Mouse (Mus musculus) megakaryocyte progenitor cell, adult 5-6 weeks (primary cell): ENCODE measurements around the gene Krt13. TPM values are rescaled to one million over a fixed set of nuclear protein-coding genes. Genes with fewer than 3 reads are reported as not detected.

ENCODE experiments used
- ATAC-seq: replicated peaks from 2 replicates; pipeline ENCODE4 v1.8.0; 2016; ENCODE audit warnings: mild to moderate bottlenecking, moderate TSS enrichment, inconsistent platforms; ENCODE audit not compliant: poor library complexity
- total RNA-seq, 2 experiments: library from RNA; stranded (forward) in 1 of 2; stranded (reverse) in 1 of 2; fragments of 157-497, 149-512 nt in 1 of 2; fragments of 200-1000 nt in 1 of 2; gene quantifications; 2 replicates each; pipeline versions ENCODE4 v1.2.3 to v1.2.4; 2015 to 2017

The Krt13 gene
- total RNA-seq (2015): not detected in 2 replicates
- not detected in 2 replicates for total RNA-seq (2017)

DNA sequence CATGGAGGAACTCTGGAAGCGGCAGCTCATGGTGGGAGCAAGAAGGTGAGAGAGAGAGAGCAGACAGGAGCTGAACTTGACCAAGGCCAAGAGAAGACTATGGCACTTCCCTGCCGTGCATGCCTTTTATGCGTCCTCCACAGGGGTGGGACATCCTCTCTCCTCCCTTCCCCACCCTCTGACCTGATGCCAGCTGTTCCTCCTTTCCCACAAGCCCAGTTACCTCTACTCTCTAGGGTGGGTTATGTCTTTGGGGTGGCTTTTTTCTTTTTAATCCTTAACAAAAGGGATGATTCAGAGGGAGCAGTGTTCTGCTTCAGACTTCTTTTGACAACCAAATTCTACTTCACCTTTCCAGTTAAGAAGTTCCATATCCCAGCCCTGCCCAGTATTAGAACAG, at the start of gene Krt13:
Gene Krt13, minus strand, starts transcription at position 101 of the 400 bp plus-strand sequence.
- ATAC-seq: no peak

DNA sequence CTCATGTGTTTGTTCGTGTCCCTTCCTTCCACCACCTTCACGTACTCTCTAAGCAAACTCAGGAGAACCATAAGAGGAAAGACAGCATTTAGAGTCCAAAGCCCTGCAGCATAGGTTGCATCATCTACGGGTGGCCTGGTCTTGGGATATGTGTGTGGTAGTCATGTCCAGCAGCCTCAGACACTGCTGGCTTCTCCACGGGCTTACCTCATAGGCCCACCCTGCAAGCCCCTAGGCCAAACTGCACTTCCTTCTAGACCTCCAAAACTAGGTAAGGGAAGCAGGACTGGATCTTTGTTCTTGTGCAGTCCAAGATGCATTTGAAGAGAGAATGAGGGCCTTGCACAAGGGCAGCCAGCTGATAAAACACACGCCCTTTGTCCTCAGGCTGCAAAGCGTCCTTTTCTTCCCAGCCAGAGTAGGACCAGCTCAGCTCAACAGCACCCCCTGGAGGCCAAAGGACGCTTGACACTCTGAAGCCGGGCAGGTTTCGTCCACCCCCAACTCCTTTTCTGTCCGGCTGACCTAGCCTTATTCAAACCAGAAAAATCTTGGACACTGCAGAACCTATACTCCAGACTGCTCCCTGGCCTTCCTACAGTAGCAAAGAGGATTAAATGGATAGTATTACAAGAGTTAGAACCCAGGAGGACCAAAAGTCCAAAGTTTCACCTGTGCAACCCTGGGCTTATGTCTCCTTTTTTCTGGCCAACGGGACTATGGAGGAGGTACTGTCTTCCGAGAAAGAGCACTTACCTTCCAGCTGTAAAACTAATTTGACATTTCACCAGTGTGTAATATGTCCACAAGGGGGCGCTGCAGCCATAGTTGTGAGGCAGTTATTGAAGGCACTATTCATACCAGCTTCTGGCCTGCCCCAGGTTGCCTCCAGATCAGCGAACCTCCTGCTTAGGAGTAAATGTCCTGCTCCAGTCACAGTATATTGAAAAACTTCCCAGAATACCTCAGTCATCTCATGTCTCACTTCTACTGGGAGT, 47.7 kb upstream of the Krt13 start:
- ATAC-seq: peak; percentile 80

DNA sequence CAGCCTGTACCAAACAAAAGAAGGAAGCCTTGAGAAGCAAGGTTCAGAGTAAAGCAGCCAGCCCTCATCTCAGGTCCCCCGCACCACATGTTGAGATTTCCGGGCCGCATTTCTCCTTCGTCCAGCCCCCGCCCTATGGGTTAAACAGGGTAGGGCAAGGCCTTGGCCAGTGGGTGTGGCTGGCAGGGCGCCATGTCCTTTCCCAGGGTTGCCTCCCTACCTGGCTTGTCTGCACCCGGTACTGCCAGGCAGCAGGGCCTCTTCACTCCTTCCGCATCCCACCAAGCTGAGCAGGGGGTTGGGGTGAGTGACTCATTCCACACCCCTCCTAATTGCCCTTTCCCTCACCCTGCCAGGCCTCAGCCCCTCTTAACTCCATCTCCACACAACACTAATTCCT, 46.7 kb upstream of the Krt13 start:
- no peak for ATAC-seq

GRCm38 (mm10) chr11:100164392-100164791, 43.0 kb upstream of the Krt13 start:
- no peak for ATAC-seq

DNA sequence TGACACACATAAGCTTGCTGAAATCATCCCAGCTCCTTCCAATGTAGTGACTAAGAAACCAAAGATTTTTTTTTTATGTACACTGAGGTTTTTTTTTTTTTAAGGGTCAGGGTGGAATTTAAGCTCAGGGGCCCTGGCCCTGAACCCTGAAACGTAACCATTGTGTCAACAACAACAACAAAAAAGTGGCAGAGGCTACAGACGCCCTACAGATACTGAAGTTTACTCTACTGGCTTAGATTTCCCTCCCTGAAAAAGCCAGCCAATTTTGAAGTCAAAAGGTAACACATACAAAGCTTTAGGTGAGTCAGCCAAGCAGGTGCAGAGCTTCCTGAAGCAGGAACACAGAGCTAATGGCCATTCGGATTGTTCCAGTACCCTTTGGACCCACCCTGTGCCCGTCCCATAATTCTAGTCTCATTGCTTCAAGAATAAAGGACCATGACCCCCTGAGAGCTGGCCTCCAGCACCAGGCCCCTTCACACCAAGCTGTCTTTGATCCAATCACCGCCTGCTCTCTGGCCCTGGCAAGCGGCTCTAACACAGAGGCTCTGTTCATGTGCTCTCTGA, 36.6 kb upstream of the Krt13 start:
- ATAC-seq: no peak

GRCm38 (mm10) chr11:100157331-100157730, 36.0 kb upstream of the Krt13 start:
- ATAC-seq: no peak

GRCm38 (mm10) chr11:100155497-100156255, 34.3 kb upstream of the Krt13 start:
- no peak for ATAC-seq

- ATAC-seq: no peak
Measured at GRCm38 (mm10) chr11:100148615-100149330, 27.4 kb upstream of the Krt13 start, which contains the start of gene Krt19. Krt19 (minus strand) TSS chr11:100148665.

- no peak for ATAC-seq
Measured at GRCm38 (mm10) chr11:100147566-100148353, 26.4 kb upstream of the Krt13 start.

DNA sequence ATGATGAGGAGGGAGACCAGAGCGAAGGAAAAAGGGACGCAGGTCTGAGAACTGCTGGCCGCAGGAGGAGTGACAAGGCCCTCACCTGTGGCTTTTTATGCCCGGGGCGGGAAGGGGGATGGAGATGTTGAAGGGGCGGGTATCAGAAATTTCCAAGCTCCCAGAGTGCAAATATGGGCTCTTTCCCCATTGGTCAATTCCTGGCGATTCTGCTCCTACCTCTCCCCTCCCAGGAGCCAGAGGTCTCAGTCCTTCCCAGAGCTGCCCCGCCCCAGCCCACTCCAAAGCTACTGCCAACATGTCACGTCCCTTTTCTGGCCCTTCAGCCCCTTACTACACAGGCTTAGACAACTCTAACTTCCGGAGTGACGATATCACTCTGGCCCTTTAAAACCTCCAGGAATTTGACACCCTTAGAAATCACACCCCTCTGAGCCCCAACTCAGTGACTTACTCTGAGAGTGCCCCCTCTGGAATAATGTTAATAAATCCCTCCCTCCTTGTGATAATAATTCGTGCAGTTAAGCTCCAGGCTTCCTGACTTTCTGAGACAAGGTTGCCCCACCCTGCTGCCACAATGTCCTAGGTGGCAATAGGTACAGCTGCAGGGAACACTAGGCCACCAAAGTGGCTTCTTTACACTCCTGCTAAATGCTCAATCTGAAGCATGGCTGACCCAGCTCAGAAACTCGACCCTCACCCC, 24.6 kb upstream of the Krt13 start:
- ATAC-seq: no peak

GRCm38 (mm10) chr11:100145104-100145503, 23.7 kb upstream of the Krt13 start:
- ATAC-seq: no peak

- no peak for ATAC-seq
Measured at GRCm38 (mm10) chr11:100140966-100141365, 19.6 kb upstream of the Krt13 start.

DNA sequence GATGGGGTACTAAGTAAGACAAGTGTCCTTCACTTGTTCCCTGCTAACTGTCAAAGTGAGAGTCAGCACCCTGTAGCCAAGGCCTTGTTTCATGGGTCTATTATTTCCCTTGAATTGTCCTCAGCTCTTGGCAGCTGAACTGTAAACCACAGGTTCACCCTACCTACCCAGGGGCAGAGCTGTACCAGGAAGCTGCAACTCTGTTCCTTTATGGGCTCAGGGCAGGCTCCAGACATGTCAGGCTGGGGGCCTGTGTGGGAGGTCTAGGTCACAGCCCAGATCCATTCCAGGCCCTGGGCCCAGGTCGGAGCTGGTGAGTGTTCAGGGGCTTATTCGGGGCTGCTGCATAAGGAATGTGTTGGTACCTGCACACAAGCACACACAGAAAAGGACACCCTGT, 18.0 kb upstream of the Krt13 start:
- ATAC-seq: no peak

- ATAC-seq: no peak
Measured at GRCm38 (mm10) chr11:100138809-100139208, 17.4 kb upstream of the Krt13 start.

DNA sequence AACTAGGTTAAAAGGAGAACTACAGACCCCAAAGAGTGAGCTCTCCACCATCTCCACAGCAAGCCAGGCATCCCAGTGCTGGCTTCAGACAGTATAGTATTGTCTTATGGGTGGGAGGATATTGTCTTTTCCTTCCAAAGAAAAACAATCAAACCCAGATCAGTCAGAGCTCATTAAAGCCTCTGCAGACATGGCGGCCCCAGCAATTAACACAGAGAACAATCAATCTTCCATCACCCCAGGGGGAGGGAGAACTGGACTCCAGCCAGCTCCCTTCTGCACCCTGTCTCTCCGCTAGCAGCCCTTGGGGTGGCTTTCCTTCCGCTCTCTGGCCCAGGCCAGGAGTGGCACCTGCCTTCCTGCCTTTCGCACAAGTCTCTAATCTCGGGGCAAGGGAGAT, 16.3 kb upstream of the Krt13 start:
- no peak for ATAC-seq

DNA sequence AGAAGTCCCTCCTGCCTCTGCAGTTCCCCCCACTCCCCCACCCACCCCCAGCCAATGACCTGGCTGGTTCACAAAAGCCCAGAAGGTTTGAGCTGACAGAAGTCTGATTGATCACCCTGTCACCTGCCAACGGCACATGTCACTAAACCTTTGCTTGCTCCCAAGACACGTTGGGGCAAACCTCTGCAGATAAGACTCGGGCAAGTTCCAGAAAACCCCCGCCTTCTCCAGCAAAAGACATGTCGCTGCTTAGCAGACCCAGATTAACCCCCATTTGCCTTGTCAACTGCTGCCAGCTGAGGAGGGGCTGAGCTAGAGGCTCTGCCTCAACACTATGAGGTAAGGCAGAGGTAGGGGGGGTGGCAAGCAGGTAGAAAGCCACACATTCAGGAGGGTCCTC, 15.2 kb upstream of the Krt13 start:
- ATAC-seq: no peak

- ATAC-seq: no peak
Measured at GRCm38 (mm10) chr11:100135731-100136130, 14.4 kb upstream of the Krt13 start, which contains the start of gene Krt15. Krt15 (minus strand) TSS chr11:100135928.

DNA sequence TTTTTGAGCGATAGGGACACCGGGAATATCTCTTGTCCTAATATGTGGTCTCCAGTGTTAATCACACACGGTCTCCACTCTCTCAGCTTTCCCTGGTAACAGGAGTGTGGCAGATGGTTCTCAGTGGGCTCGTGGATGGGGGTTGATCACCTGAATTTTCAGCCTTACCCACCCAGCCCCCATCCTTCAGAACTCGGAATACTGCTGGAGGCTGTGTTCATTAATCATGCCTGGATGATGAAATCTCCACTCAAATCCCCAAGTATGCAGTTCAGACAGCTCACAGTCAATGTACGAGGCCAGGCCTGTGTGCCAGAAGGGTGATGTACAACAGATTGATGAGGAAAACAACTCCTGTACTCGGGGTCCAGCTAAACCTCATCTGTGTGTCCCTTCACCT, 3.5 kb upstream of the Krt13 start:
- ATAC-seq: no peak

DNA sequence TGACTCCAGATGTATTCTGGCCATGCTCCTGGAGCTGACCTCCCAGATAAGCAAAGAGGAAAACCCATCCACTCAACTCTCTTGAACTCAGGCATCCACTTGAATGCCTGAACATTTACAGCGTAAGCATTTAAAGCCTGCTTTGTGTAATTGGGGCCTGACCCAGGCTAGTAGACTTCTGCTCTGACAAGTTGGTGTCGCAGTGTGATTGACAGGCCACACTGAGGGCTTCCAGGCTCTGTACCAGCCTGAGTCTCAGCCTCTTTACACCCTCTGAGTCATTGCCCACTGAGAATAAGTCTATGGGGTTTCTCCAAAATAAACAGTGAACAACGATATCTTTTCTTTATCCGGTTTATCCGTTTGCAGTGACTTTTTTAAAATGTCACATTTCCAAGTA, 1.0 kb downstream of the Krt13 start:
- ATAC-seq: no peak
